Mouse (Mus musculus) right cerebral cortex, postnatal 36 days (tissue): Measurements from ENCODE around the gene Rassf3.

Source experiments
- DNase-seq, 2 experiments: peaks; one replicate each; pipeline ENCODE4 v3.0.0; 2022; ENCODE audit warnings: low spot score in 2 of 2, mixed read lengths in 1 of 2

Gene Rassf3

DNA sequence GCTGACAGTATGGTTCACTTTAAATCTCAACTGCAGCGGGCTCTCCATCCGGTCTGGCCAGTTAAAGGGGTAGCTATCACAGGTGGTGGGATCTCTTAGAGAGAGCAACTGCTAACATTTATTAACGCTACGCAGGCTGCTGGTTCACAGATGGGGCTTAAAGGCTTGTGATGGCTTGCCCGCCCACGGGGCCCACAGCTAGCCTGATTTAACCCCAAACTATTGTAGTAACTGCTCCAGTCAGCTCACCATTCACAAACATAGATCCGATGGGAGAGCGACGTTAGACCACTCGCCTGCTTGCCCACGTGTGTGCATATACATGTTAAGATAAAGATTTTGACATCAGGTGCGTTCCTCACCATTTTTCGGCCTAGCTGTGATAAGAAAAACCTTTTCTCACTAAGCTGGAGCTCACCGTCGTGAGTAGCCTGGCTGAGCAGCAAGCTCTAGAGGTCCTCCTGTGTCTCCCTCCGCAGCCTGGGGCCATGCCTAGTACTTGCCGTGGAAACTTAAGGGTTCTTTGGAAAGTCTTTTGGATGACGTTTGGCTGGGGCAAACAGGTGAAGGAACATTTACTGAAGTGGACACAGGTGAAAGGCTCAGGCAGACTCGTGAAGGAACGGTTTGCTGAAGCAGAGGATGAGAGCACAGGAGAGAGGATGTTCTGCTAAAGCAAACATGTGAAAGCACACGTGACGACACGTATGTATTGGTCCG lies 13.8 kb downstream of the Rassf3 start:
- no peak for DNase-seq

DNA sequence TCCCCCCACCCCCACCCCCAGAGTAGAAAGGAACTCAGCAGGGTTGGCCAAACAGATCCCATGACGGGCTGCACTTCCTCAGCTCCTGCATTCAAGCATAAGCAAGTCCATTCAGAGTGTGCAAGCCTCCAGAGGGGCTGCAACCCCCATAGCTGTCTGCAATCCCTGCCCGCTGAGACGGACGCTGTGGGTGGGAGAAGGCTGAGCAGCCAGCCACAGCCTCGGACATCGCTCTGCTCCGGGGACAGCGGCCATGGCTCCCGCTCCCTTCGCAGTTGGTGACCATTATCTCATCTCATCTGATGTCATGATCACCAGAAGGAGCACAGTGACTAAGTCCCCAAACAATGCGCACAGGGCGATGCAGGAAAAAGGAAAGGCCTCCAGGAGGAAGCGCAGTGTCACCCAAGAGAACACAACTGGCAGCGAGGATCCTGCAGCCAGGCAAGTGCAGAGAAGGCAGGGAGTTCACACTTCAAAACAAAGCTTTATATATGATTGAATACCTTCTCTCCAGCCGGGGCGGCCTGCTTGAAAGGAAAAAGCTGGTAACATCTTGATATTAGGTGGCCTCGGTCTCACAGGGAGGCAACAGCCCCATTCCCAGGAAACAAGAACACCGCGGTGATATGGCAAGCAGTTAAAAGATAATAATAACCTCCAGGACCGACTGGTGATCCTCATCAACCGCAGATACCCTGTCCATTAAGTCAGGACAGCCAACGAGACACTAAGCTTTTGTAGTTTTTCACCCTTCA lies 14.6 kb downstream of the Rassf3 start:
- no peak for DNase-seq

DNA sequence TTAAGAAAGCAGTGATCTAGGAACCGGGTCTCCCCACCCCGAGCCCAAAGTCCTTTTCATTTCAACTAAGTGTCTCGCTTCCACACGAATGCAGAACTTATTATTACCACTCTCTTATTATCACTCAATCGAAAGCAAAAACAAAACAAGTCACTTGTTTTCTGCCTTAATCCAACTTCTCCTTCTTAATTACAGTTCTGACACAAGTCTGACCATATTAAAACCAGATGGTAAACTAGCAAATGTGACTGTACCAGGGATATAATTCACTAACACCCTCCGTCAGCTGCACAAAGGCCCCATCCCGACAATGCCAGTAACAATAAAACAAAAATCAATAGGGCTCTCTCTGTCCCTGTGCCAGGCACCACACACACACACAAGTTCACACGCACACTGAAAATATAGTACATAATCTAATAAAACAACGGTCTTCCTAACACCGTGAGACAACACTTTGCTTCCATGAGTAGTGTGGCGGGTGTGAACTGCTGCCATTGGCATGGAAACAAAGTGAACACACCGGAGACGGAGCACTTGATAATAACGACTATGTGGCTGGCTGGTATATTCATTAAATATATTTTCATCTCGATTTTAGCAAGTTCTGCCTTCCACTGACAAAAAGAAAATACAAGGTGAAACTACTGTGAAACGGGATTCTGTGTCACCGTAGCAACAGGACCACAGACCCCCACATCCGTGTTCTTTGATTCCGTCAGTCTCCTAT lies 16.9 kb downstream of the Rassf3 start:
- no peak for DNase-seq

DNA sequence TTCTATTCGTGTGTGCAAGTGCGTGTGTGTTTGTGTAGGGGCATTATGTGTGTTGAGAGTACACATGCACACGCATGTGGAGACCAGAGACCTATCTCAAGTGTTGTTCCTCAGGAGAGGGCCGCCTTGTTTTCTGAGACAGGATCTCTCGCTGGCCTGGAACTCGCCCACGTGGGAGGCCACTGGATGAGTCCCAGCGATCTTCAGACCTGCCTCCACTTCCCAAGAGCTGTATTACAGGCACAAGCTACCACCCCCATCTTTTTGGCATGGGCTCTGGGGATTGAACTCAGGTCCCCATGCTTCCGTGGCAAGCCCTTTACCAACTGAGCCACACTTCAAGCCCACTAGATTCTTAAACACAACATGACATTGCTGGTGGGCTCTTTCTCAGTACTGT lies 17.7 kb downstream of the Rassf3 start:
- DNase-seq, result no peak

DNA sequence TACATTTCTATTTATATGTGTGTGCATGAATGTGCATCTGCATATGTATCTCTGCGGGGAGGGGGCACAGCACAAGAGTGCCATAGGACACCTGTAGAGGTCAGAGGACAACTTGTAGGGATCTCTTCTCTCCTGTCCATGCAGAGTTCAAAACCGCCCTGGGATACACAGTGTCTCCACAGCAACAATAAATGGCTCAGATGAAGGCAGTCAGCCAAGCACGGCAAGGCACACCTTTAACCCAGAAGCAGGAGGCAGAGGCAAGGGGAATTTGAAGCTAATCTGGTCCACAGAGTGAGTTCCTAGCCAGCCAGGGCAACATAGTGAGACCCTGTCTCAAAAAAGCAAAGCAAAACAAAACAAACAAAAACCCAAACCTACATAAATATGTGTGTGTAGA lies 18.8 kb downstream of the Rassf3 start:
- DNase-seq, result no peak

DNA sequence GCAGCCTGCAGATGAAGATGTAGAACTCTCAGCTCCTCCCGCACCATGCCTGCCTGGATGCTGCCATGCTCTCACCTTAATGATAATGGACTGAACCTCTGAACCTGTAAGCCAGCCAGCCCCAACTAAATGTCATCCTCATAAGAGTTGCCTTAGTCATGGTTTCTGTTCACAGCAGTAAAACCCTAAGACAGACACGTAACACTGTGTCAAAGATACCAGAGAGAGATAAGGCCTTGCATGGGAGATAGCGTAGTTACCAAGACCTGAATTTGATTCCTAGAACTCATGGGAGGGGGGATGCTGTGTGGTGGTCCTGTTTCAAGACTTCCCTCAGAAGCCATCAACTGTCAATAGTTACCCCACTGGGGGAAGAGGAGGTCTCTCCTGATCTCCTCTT lies 20.6 kb downstream of the Rassf3 start:
- no peak for DNase-seq

DNA sequence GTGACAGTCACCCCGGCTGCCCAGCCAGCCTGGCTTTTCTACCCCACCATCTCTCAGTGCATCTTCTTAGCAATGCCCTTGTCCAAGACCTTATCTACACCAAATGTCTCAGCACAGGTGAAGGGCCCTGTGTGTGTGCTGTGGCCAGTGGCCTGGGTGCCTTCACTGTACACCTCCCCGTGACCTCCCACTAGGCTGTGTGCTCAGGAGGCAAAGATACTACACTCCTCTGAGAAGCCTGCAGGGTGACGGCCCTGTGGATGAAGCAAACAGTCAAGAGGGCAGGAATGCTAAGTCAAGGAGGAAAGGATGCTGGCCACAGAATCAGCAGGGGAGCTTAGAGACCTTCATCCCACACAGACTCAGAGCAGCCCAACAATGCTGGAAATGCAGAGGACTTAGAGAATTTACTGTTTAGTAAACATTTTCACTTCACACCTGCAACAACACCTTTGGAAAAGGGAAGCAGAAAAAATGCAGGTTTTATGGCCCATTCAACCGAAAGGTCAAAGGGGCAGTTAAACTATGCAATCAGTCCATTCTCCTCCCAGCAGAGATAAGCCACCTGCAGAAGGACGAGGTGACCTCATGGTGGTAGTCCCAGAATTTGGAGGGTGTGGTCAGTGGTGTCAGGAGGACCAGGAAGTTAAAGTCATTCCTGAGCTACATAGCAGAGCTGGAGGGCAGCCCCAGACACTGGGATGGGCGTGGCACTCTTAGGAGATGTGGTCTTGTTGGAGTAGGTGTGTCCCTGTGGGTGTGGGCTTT lies 21.3 kb downstream of the Rassf3 start:
- DNase-seq, result no peak

DNA sequence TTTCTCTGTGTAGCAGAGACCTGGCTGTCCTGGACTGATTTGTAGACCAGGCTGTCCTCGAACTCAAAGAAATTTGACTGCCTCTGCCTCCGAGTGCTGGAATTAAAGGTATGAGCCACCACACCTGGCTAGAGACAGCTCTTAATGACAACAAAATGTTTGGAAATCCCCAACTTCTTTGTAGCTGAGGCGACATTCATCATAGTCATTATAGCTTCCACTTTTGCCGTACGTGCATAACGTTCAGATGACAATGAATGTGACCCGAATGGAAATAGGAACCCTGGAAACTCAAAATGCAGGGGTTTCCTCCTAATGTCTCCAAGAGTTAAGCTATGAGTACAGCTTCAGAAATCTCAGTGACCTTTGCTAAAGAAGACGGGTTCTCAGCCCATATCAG lies 22.1 kb downstream of the Rassf3 start:
- DNase-seq, result no peak

DNA sequence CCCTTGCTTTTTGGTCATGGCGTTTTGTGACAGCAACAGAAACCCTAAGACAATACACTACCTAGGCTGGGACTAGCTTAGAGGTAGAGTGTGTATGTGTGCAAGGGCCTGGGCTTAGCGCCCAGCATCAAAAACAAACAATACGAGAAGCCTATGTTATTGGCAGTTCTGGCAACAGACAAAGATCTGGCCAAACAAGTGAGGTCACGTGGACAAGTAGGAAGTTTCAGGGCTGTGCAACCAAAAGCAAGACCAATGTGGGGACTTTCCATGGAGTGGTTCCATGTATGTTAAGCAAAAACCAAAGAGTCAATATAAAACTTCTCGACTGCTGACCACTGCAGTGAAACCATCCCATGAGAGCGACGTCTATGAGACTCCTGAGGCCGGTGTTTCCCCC lies 30.3 kb downstream of the Rassf3 start:
- DNase-seq, result no peak

DNA sequence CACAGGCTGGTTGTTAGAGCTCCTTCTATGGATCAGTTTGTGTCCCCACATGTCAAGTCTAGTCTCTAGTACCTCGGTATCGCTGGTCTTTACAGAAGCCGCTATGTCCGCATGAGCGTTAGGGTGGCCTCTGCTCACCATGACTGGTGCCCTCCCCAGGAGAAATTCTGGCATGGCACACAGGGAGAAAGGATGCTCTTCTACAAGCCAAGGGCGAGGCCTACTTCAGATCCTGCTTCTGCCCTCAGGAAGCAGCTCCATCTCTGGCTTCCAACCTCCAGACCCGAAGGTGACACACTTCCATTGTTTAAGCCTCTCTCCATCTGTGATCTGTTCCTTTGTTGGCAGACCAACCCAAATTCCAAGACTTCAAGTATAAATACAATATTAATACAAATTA lies 31.9 kb downstream of the Rassf3 start:
- no peak for DNase-seq

DNA sequence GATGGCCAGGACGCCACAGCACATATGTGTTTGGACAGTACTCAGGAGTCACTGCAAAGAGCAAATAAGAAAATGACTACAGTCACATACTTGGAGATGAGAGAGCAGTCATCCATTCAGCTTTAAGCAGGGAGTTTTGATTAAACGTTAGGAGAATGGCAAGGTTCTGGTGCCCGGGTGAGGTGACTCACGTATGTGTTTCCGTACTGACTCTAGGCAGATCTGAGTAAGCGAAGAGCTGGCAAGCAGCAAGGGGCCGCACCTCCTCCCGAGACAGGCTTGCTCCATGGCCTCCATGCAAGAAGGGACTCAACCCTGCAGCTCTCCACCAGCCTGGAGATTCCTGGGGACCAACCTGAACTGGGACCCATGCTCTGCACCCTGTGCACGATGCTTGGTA lies 32.4 kb downstream of the Rassf3 start:
- no peak for DNase-seq

DNA sequence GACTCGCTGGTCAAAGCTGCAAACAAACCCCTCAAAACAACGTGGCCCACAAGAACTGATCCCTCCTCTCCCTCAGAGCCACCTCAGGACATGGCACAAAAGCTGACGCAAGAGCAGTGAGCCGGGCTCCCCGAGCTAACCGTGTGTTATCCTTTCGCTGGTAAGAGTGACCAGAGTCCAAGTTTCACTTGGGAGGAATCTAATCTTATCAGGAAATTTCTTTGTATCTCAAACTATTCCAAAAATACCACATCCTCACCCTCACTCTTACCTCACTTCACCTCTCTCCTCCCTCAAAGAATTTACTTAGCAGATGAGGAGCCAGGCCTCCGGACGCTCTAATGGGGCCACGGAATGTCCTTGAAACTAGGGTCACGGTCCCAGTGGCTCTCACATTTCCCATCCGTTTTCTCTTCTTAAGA lies 36.8 kb downstream of the Rassf3 start:
- no peak for DNase-seq

DNA sequence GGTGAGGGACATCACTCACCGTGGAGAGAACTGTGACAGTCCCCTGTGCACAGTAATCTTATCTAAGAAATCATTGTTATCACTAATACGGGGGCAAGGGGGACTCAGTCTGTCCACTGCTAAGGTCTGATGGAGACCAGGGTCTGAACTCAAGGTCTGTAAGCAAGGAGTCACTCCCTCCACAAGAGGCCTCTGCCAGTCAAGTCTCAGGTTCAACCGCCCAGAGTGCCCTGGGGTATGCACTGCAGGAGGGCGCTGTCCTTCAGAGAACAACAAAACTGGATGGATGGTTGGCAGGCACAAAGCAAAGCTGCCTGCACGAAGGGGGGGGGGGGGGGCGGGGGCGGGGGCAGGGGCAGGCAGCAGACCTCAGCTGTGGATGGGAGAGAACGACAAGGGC lies 38.0 kb downstream of the Rassf3 start:
- DNase-seq, result no peak

DNA sequence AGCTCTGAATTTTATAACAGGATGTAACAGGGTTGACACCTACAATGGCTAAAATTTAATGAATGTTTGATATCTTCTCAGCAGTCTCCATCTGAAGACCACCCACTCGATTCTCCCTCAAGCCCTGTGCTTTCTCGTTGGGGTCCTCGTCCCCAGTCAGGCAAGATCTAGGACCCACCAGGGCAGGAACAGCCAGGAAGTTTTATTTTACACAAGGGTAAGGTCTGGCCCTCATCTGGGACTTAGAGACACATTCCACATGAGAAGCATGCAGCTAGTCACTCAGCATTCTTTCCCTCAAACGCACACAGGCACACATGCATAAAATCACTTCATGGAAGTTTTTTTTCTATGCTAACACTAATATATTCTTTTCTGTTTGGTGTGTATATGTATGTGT lies 39.5 kb downstream of the Rassf3 start:
- DNase-seq, result no peak

DNA sequence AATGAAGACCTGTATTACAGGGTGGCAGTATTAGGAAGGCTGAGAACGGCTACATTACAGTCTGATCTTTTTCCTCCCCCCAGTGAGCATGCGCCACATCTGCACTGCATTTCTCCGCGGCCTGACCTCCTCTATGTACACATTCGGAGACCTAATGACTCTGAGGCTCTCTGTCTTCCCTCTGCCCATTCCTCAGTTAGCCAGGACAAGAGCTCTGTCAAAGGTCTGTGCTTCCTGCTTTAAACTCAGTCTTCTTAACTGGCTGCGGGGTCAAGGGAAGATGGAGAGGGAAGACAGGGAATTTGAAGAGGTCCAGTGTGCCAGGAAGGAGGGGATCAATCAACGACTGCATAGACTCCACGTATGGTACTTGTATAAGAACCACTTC lies 39.9 kb downstream of the Rassf3 start:
- no peak for DNase-seq

DNA sequence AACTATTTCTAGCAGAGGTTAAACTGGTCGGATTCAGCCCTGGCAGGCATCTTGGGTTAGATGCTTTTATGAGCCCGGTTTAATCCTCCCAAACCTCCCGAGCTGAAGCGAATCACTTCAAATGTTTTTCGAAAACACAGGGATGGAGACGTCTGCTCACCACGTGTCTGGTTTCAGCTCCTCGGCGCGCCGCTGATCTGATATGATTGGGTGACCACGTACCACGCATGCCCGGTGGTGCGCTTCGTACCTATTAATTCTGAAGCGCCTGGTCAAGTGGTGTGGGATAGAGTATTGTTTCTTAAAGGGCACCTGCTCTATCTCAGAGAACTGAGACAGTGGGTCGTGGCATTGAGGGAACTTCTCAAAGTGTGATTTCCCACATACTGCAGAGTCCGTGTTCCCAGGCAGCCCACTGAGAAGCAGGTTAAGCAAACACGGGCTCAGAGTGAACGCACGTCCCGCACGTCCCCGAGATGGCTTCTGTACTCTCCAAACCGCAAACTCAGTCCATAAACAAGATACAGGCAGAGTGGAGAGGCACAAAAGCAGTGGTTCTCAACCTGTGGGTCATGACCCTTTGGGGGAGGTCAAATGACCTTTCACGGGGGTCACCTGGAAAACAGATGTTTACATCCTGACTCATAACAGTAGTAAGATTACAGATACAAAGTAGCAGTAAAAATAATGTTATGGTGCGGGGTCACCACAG lies 40.4 kb downstream of the Rassf3 start:
- DNase-seq, result no peak

DNA sequence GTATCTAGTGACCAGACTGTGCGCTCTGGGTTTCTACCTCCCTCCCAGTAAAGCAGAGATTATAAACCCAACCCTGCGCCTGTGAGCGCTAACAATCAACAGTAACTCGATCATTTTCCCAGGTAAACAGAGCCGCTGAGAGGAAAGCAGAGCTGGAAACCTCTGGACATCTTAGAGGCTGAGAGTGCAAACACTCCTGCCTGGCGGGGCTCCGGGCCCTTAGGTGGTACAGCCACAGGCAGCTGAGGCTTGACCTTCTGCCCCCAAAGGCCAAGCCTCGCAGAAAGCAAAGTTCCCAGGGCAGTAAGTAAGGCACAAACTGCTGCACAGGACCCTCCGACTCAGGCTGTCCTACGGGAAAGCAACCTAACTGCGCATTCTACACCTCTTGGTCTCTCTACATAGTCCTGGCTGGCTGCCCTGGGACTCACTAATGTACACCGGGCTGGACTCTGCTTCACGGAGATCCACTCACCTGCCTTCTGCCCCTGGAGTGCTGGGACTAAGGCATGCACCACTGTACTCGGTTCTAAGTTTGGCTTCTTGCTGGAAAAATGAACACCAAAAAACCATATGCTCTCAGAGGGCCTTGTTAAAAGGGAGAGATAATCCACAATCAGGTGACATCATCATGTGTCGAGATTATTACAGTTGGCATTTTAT lies 41.6 kb downstream of the Rassf3 start:
- DNase-seq, result no peak

DNA sequence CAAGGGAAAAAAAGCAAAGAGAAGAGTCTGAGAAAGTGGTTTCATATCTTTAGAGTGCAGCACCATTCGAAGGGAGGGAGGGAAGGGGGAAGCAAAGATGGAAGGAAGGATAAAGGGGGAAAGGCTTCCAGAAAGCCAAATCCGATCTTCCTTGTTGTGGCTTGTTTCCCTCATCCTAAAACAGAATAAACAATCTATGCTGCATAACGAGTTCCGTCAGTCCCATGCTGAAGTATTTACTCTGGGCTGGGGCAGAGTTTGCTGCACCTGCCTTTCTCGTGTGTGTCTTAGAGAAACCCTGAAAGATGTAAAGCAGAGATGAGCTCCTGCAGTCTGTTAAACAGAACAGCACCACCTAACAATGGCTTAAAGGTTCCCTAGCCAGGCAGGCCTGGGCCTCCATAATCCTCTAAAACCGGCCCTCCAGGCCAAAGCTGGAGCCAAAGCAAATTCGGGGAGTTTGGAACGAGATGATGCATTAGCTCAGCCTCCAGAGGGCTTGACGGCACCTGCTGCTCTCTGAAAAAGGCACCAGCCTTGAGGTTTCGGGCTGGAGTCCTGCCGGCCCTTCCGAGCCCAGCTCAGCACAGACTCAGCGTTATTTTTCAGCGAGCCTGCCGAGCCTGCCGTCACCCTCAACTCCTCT lies 43.4 kb downstream of the Rassf3 start:
- no peak for DNase-seq

DNA sequence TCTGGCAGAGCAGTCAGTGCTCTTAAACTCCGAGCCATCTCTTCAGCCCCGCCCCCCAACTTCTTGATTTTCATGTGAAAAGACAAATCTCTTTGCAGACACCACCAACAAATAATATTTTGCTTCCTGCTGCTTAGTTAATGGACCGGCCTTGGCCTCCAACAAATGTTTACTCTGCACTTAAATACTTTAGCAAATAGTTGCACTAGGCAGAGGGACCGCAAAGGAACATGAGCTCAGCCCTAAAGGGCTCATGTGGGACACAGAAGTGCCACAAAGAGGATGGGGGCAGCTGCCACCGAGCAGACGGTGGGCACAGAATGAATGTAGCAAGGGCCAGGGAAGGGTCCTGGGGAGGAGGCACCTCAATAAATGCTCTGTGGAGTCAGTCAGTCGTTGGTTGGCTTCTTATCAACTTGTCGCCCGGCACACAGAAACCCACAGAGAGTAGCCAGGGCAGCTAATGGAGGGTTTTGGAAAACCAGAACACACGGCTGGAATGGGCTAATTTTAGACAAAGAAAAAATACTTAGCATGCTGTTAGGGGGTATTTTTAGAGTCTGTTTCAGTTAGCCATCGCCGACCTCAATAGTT lies 44.0 kb downstream of the Rassf3 start:
- DNase-seq, result no peak
